Mouse (Mus musculus): ENCODE measurements at regions not wholly inside any gene's neighbourhood (a gene's known extent, or its start where the extent isn't known, plus 50 kb on each side); places are given as distances from the start of the nearest gene placed in this dataset.

- no peak for TF ChIP-seq CTCF (IDR thresholded peaks at IDR 0.05; ENCODE audit: low read depth, low read length)
- TF ChIP-seq POLR2A (IDR thresholded peaks at IDR 0.05; ENCODE audit: extremely low read depth, insufficient read depth, low read length), result no peak
Observed at GRCm38 (mm10) chr16:86823496-86823895, 530.5 kb upstream of the N6amt1 start.

Measured in liver, adult 2 months (tissue).